Mouse (Mus musculus) left cerebral cortex, adult 11 months (tissue): ENCODE results near the gene Prrt1.

Experiments
- DNase-seq: peaks from one replicate; pipeline ENCODE4 v3.0.0; 2022; ENCODE audit warnings: low spot score

Prrt1 gene

GRCm38 (mm10) chr17:34672246-34672792 lies 43.0 kb downstream of the Prrt1 start:
- no peak for DNase-seq

DNA sequence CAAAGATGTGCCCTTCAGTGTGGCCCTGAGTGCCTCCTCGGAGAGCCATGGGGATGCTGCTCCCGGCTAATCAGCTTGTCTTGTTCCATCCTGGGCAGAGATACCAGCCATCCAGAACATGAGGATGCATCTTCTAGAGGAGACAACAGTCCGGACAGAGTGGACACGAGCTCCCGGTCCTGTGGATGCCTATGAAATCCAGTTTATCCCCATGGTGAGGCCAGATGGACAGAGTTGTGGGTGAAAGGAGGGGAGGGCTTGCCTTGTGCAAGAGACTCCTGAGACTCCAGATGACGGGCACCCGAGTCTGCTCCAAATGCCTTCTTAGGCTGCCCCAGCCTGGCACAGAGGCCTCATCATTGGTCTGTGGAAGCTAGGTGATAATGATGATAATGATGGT lies 43.8 kb downstream of the Prrt1 start:
- no peak for DNase-seq

GRCm38 (mm10) chr17:34674524-34675204 lies 45.3 kb downstream of the Prrt1 start:
- DNase-seq = no peak

GRCm38 (mm10) chr17:34675205-34676092 lies 46.1 kb downstream of the Prrt1 start:
- DNase-seq = no peak

GRCm38 (mm10) chr17:34676093-34676460 lies 46.7 kb downstream of the Prrt1 start:
- no peak for DNase-seq

DNA sequence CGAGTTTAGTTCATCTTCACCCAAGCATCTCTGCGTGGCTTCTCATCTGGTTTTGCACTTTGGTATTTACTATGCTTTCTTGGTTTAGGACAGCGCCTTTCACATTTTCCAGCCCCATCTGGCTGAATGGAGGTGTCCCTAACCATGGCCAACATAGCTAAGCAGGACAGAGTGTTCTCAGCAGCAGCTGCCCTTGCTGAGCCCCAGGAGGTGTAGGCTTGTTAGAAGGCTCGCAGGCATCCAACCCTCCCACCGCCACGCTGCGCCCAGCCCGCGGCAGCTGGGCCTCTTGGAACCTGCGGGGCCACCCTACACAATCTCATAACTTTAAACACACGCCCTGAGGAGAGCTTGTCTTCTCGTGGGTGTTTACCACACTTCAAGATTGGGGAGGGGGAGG lies 47.3 kb downstream of the Prrt1 start:
- no peak for DNase-seq

- DNase-seq = no peak
Measured at GRCm38 (mm10) chr17:34680191-34680590, 50.9 kb downstream of the Prrt1 start.

DNA sequence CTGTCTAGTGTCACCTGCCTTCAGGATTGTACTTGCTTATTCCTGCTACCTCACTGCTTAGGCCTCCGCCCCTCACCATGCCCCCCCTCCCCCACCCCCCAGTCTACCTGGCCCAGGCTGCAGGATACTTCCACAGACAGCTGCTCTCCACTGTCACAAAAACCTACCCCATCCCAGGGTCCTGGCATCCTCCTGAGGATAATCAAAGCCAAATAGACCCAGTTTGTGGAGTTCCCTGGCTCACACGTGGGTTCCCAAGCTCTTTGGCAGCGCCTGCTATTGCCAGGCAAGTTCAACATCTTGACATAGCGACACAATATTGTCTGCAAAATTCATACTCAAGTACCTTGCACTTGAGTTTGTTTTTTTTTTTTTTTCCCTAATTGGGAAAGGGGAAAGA lies 51.3 kb downstream of the Prrt1 start:
- DNase-seq = no peak

DNA sequence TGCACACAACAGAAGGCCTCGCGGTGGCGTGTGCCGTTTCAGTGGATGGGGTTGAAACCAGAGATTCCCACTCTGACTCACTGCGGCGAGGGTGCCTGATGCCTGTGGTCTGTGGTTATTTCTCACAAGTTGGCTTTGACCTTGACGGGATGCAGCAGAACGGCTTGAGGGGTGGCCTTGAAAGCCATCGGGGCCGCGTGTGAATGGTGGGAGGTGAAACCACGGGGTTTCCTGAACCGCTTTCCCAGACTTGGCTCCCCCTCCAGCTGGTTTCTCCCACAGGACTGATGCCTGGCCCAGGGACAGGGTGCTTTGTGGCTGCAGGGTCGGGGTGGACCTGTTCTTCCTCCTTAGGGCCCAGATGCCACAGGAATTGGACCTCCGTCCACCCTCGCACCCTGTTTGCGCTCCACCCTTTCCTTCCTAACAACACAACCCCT lies 51.8 kb downstream of the Prrt1 start:
- DNase-seq = no peak

DNA sequence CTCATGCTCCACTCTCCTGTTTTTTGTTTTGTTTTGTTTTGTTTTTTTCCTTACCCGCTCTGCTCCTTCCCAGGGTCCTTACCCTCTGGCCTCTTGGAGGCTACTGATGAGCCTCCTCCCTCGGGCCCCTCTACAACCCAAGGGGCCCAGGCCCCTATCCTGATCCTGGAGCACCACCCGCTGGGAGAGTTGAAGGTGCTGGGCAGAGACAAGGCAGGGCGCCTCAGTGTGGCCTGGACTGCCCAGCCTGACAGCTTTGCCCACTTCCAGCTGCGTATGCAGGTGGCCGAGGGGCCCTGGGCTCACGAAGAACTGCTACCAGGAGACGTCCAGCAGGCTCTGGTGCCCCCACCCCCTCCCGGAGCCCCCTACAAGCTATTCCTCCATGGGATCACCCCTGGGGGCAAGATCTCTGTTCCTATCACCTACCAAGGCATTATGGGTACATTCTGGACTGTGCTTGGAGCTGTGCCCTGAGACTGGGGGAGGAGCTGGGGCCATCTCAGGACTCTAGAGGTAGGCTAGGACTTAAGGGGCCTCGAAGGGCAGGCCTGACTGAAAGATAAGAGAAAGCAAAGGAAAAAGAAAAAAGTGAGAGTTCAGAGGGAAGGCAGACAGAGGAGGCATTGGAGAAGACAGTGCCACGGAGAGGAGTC lies 52.7 kb downstream of the Prrt1 start:
- DNase-seq = no peak
